Mouse (Mus musculus) kidney, adult 2 months (tissue): ENCODE results near the gene Eddm3b. TPM values are rescaled to one million over a fixed set of nuclear protein-coding genes. Genes with fewer than 3 reads are reported as not detected.

Source experiments
- DNase-seq: peaks from one replicate; pipeline ENCODE4 v3.0.0; 2021
- H3K27ac ChIP-seq: fragments of 200-500 bp; 2 replicates; pipeline ENCODE4 v1.5.1; 2012; ENCODE audit warnings: low read depth, low read length, control low read depth, inconsistent platforms; ENCODE audit not compliant: insufficient read depth
- H3K27me3 ChIP-seq: fragments of 200-500 bp; replicated peaks from 2 replicates; pipeline ENCODE4 v1.6.1; 2012; ENCODE audit warnings: mild to moderate bottlenecking, moderate library complexity, low read length, inconsistent platforms; ENCODE audit not compliant: control insufficient read depth, insufficient read depth
- H3K36me3 ChIP-seq: fragments of 200-500 bp; 2 replicates; pipeline ENCODE4 v1.6.1; 2012; ENCODE audit warnings: mild to moderate bottlenecking, moderate library complexity, low read length, inconsistent platforms; ENCODE audit not compliant: control insufficient read depth, insufficient read depth
- H3K4me1 ChIP-seq: fragments of 200-500 bp; 2 replicates; pipeline ENCODE4 v1.6.1; 2011; ENCODE audit warnings: low read length; ENCODE audit not compliant: control insufficient read depth, insufficient read depth
- H3K4me3 ChIP-seq: fragments of 200-500 bp; 2 replicates; pipeline ENCODE4 v1.5.1; 2011; ENCODE audit warnings: mild to moderate bottlenecking, low read depth, low read length, control low read depth; ENCODE audit not compliant: insufficient read depth
- CTCF ChIP-seq: fragments of 200-500 bp; conservative IDR thresholded peaks from 2 replicates; pipeline ENCODE4 v1.5.1; 2011; ENCODE audit warnings: low read depth, mild to moderate bottlenecking, control low read depth, low read length, moderate library complexity, mixed read lengths; ENCODE audit not compliant: insufficient read depth, insufficient read length
- POLR2A ChIP-seq: fragments of 200-500 bp; IDR thresholded peaks from one replicate; pipeline ENCODE4 v1.6.1; 2011; ENCODE audit warnings: low read depth, low read length, control low read depth
- WGBS: fragments of 180-500 bp; shearing (Covaris S2); methylation state at CpG from one replicate; pipeline ENCODE4 v1.1.7; 2018; 5-methylcytosine and 5-hydroxymethylcytosine counted together
- polyA plus RNA-seq: library from polyadenylated mRNA; depleted of rRNA; stranded (reverse); fragments of >200 nt; gene quantifications from 2 replicates; pipeline ENCODE4 v1.2.3, GENCODE M21; 2012

Eddm3b gene
- polyA plus RNA-seq, 1 experiment, result 0.42 TPM

GRCm38 (mm10) chr14:51129624-51129975 lies 15.4 kb downstream of the Eddm3b start:
- DNase-seq, result no peak
- Histone ChIP-seq H3K4me1 (no peaks in the 10 kb centered on the region), H3K27ac (no peak overlapping the region), H3K27me3 (no peaks in the 10 kb centered on the region), H3K36me3 (no peaks in the 10 kb centered on the region), H3K4me3 (no peak overlapping the region)
- TF ChIP-seq POLR2A (no peak), CTCF (no peak)
- WGBS, result 65% methylated on average over 4 of the region's 4 CpGs

GRCm38 (mm10) chr14:51130315-51130940 lies 16.2 kb downstream of the Eddm3b start:
- Histone ChIP-seq H3K27me3 (no peaks in the 10 kb centered on the region), H3K4me1 (no peaks in the 10 kb centered on the region), H3K36me3 (no peaks in the 10 kb centered on the region), H3K27ac (no peak overlapping the region), H3K4me3 (no peak overlapping the region)
- 88% methylated on average over 9 of the region's 9 CpGs for WGBS
- DNase-seq, result no peak
- TF ChIP-seq POLR2A, result no peak
- no peak for TF ChIP-seq CTCF

- WGBS, result 76% methylated on average over 7 of the region's 7 CpGs
- H3K27ac ChIP-seq, result no peak overlapping the region
- no peaks in the 10 kb centered on the region for H3K36me3 ChIP-seq
- no peak overlapping the region for H3K4me3 ChIP-seq
- TF ChIP-seq CTCF (no peak), POLR2A (no peak)
- no peaks in the 10 kb centered on the region for H3K27me3 ChIP-seq
- H3K4me1 ChIP-seq, result no peaks in the 10 kb centered on the region
- DNase-seq, result no peak
Measured at GRCm38 (mm10) chr14:51131086-51131815, 17.0 kb downstream of the Eddm3b start.

GRCm38 (mm10) chr14:51132372-51132771 lies 18.1 kb downstream of the Eddm3b start:
- no peaks in the 10 kb centered on the region for H3K36me3 ChIP-seq
- no peak overlapping the region for H3K27ac ChIP-seq
- no peaks in the 10 kb centered on the region for H3K4me1 ChIP-seq
- H3K4me3 ChIP-seq, result no peak overlapping the region
- no peak for DNase-seq
- WGBS, result 92% methylated on average over 4 of the region's 4 CpGs
- no peaks in the 10 kb centered on the region for H3K27me3 ChIP-seq
- no peak for TF ChIP-seq CTCF
- no peak for TF ChIP-seq POLR2A

GRCm38 (mm10) chr14:51140342-51140741 lies 26.1 kb downstream of the Eddm3b start:
- no peaks in the 10 kb centered on the region for H3K4me1 ChIP-seq
- H3K27ac ChIP-seq, result no peak overlapping the region
- no peaks in the 10 kb centered on the region for H3K36me3 ChIP-seq
- DNase-seq, result no peak
- 77% methylated on average over 2 of the region's 2 CpGs for WGBS
- H3K27me3 ChIP-seq, result no peaks in the 10 kb centered on the region
- no peak overlapping the region for H3K4me3 ChIP-seq
- TF ChIP-seq CTCF (no peak), POLR2A (no peak)

- H3K27me3 ChIP-seq, result no peaks in the 10 kb centered on the region
- no peaks in the 10 kb centered on the region for H3K4me1 ChIP-seq
- no peaks in the 10 kb centered on the region for H3K36me3 ChIP-seq
- H3K4me3 ChIP-seq, result no peak overlapping the region
- no peak overlapping the region for H3K27ac ChIP-seq
- no peak for DNase-seq
- TF ChIP-seq POLR2A (no peak), CTCF (no peak)
- 88% methylated on average over 4 of the region's 4 CpGs for WGBS
Measured at GRCm38 (mm10) chr14:51142119-51142518, 27.9 kb downstream of the Eddm3b start.

- TF ChIP-seq CTCF (no peak), POLR2A (no peak)
- no peaks in the 10 kb centered on the region for H3K27me3 ChIP-seq
- DNase-seq, result no peak
- no peak overlapping the region for H3K4me3 ChIP-seq
- WGBS, result 85% methylated on average over 3 of the region's 3 CpGs
- H3K4me1 ChIP-seq, result no peaks in the 10 kb centered on the region
- H3K27ac ChIP-seq, result no peak overlapping the region
- H3K36me3 ChIP-seq, result no peaks in the 10 kb centered on the region
Measured at GRCm38 (mm10) chr14:51142568-51142967, 28.3 kb downstream of the Eddm3b start.
